Mouse (Mus musculus) spleen, adult 2 months (tissue): ENCODE data around the gene Aqp8.

ENCODE experiments used
- CTCF ChIP-seq: fragments of 200-500 bp; IDR thresholded peaks from 2 replicates; pipeline ENCODE4 v1.5.1; 2011; ENCODE audit warnings: mild to moderate bottlenecking, inconsistent platforms; ENCODE audit not compliant: insufficient read depth, insufficient read length, insufficient replicate concordance; ENCODE audit errors: extremely low read depth
- POLR2A ChIP-seq: fragments of 200-500 bp; IDR thresholded peaks from 2 replicates; pipeline ENCODE4 v1.6.1; 2011; ENCODE audit warnings: low read depth, low read length, inconsistent platforms

DNA sequence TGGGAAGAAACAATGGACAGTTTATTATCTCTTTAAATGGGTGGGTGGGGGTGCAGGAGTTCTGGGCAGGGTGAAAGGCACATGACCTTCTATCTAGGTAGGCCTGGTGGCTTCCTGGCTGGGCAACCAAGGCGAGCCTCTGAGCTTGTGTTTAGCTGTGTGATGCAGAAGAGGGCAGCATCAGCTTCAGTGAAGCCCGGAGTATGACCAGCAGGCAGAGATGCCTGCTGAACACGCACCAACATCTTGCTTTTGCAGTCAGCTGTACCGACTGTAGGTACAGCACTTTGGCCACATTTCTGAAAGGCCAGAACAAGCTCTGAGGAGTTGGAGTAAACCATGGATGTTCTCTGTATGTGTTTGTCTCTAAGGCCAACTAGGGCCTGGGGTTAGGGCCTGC lies 1.5 kb downstream of the Aqp8 start:
- TF ChIP-seq CTCF (no peak), POLR2A (no peak)
